Comparison of ENCODE assay signal across 19 mouse cellular contexts in genomic region chr11:51957760-51958159, GRCm38 (mm10).
"Had no signal": no experiment of that assay in that cellular context is flagged by ENCODE, and none has a peak within 500 bp of the region (broad histone marks: within the 10 kb centered on the region; RNA-seq: fewer than 3 reads in every experiment).

No protein-coding gene starts in this region.

- DNase-seq: kidney, adult 2 months; kidney, postnatal 25 days; layer of hippocampus, postnatal 36 days; liver, embryonic 13.5 days; lung, postnatal 14 days; retina, postnatal 1 day; right cerebral cortex, postnatal 25 days; spleen, adult 18-20 months; thymus, adult 18-20 months; thymus, postnatal 36 days had no signal

- H3K36me3 ChIP-seq: liver, embryonic 13.5 days; lung, embryonic 15.5 days; midbrain, embryonic 12.5 days; midbrain, embryonic 15.5 days; neural tube, embryonic 12.5 days; stomach, embryonic 15.5 days had no signal

- H3K9me3 ChIP-seq: liver, embryonic 13.5 days; lung, embryonic 15.5 days; midbrain, embryonic 12.5 days; midbrain, embryonic 15.5 days; neural tube, embryonic 12.5 days; stomach, embryonic 15.5 days had no signal

- H3K27ac ChIP-seq: kidney, postnatal 0 days; left cerebral cortex, adult 2 months; liver, embryonic 13.5 days; lung, embryonic 15.5 days; macrophage; midbrain, embryonic 12.5 days; midbrain, embryonic 15.5 days; neural tube, embryonic 12.5 days; stomach, embryonic 15.5 days had no signal

- H3K27me3 ChIP-seq: liver, embryonic 13.5 days; lung, embryonic 15.5 days; midbrain, embryonic 12.5 days; midbrain, embryonic 15.5 days; neural tube, embryonic 12.5 days; stomach, embryonic 15.5 days had no signal

- H3K9ac ChIP-seq: liver, embryonic 13.5 days; lung, embryonic 15.5 days; midbrain, embryonic 12.5 days; midbrain, embryonic 15.5 days; neural tube, embryonic 12.5 days; stomach, embryonic 15.5 days had no signal

- H3K4me1 ChIP-seq: liver, embryonic 13.5 days; midbrain, embryonic 12.5 days; midbrain, embryonic 15.5 days; neural tube, embryonic 12.5 days; stomach, embryonic 15.5 days had no signal

- H3K4me2 ChIP-seq: liver, embryonic 13.5 days; lung, embryonic 15.5 days; midbrain, embryonic 12.5 days; midbrain, embryonic 15.5 days; neural tube, embryonic 12.5 days; stomach, embryonic 15.5 days had no signal

- H3K4me3 ChIP-seq: left cerebral cortex, adult 2 months; liver, embryonic 13.5 days; lung, embryonic 15.5 days; midbrain, embryonic 12.5 days; midbrain, embryonic 15.5 days; neural tube, embryonic 12.5 days; stomach, embryonic 15.5 days had no signal

- ATAC-seq: intestine, postnatal 0 days; midbrain, embryonic 15.5 days had no signal
